Mouse (Mus musculus): ENCODE data around the gene Arhgef2.

- no peak for TF ChIP-seq CTCF (IDR thresholded peaks at IDR 0.05; ENCODE audit: extremely low read depth, insufficient read depth, low read length)
- no peak for TF ChIP-seq POLR2A (IDR thresholded peaks at IDR 0.05; ENCODE audit: extremely low read depth, insufficient read depth, low read length)
Observed at GRCm38 (mm10) chr3:88578498-88579424, 27.0 kb upstream of the Arhgef2 start.

Data from cortical plate, adult 2 months (tissue).